Comparison of ENCODE assay signal across 8 mouse cellular contexts in the genomic region with DNA sequence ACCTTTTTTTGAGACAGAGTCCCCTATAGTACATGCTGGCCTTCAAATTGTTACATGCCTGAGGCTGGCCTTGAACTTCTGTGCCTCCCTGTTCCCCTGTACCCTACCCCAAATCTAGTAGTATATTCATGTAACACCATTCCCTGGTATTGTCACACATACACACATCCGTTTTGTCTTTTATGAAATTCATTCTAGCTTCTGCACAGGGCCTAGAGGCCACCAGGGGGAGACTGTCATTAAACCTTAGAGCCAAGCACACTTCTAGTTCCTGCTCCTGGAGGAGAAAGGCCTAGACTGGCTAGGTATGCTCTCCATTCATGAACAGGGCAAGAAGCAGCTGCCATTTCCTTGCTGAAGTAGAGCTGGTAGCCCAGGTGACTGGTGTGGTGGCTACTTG. TPM values are rescaled to one million over a fixed set of nuclear protein-coding genes. Genes with fewer than 3 reads are reported as not detected.
DNase-seq lines count a peak whose midpoint lies in the region; ATAC-seq and TF ChIP-seq lines count a peak whose summit lies in the region.

No protein-coding gene starts in this region.

- H3K4me1 ChIP-seq in bone marrow, adult 2 months (ENCODE audit: control insufficient read depth, insufficient read depth, low read length), result no peaks in the 10 kb centered on the region

- DNase-seq in heart, postnatal 10 days, result peak; percentile 15 to 28
- no peak for DNase-seq in heart, postnatal 25 days (ENCODE audit: low spot score)
- DNase-seq in CD4-positive helper T cell, adult 2 months (ENCODE audit: low read depth, low spot score), result peak; percentile 43
- DNase-seq in lung, postnatal 25 days (ENCODE audit: low spot score), result peak; percentile 4
- no peak for DNase-seq in Muller cell, postnatal 12 days (ENCODE audit: inconsistent ontology term)
- no peak for DNase-seq in layer of hippocampus, adult 9-11 months

- TF ChIP-seq POLR2A in bone marrow, adult 2 months (IDR thresholded peaks at IDR 0.05; ENCODE audit: borderline replicate concordance, control insufficient read depth, low read depth, low read length), result no peak

- H3K4me3 ChIP-seq in bone marrow, adult 2 months (replicated peaks; ENCODE audit: control insufficient read depth, low read depth, low read length), result no peak overlapping the region

- WGBS in bone marrow, adult 2 months, result 36% methylated on average over 1 of the region's 1 CpGs

- intact Hi-C loops in heart, postnatal 10 days (cut with DNase I), result no loop called here
- intact Hi-C loops in heart, postnatal 25 days (cut with DNase I), result no loop called here

- peak; percentile 35 for TF ChIP-seq CTCF in bone marrow, adult 2 months (IDR thresholded peaks at IDR 0.05; ENCODE audit: control insufficient read depth, insufficient read depth, low read length)

- no peak; the same call in 1 of the 2 replicates for ATAC-seq in monocyte, adult 5-6 weeks (replicated peaks; ENCODE audit: insufficient number of reproducible peaks, low FRiP score, low TSS enrichment, poor library complexity, severe bottlenecking)

- no peak overlapping the region for H3K27ac ChIP-seq in bone marrow, adult 2 months (ENCODE audit: control insufficient read depth, insufficient read depth, low read depth, low read length, poor library complexity)

RNA-seq across cellular contexts. Expression of a gene that starts 27.0 kb away (rescaled TPM):
- 10 to 100 TPM; 91.0 to 91.5 TPM for total RNA-seq in heart, postnatal 10 days (2021)
- 10 to 100 TPM; 84.7 to 87.4 TPM for total RNA-seq in heart, postnatal 25 days (2021)
- 34.4 and 61.0 TPM in 2 replicates for polyA plus RNA-seq in bone marrow, adult 2 months (2011; ENCODE audit: insufficient read depth, insufficient read length, low replicate concordance, missing spikeins)
- 79.8 to 93.6 TPM (median 87.8 TPM) in 3 replicates for total RNA-seq in monocyte, adult 5-6 weeks (2017)

RNA-seq across cellular contexts. Expression of a gene that starts 35.8 kb away (rescaled TPM):
- total RNA-seq in heart, postnatal 10 days (2021), result 10 to 100 TPM; 75.6 to 78.1 TPM
- 10 to 100 TPM; 65.1 to 72.6 TPM for total RNA-seq in heart, postnatal 25 days (2021)
- polyA plus RNA-seq in bone marrow, adult 2 months (2011; ENCODE audit: insufficient read depth, insufficient read length, low replicate concordance, missing spikeins), result 11.1 and 14.0 TPM in 2 replicates
- total RNA-seq in monocyte, adult 5-6 weeks (2017), result 18.5 to 57.1 TPM (median 24.2 TPM) in 3 replicates

RNA-seq across cellular contexts. Expression of a gene that starts 41.5 kb away (rescaled TPM):
- total RNA-seq in heart, postnatal 10 days (2021), result 10 to 100 TPM; 26.7 to 31.8 TPM
- 10 to 100 TPM; 25.3 to 28.0 TPM for total RNA-seq in heart, postnatal 25 days (2021)
- polyA plus RNA-seq in bone marrow, adult 2 months (2011; ENCODE audit: insufficient read depth, insufficient read length, low replicate concordance, missing spikeins), result 10.7 and 25.7 TPM in 2 replicates
- 34.1 to 46.2 TPM (median 42.8 TPM) in 3 replicates for total RNA-seq in monocyte, adult 5-6 weeks (2017)

Comparison
In these comparisons a context has a peak if more than half of its experiments do, and no peak if none do; other contexts are left out.
1. DNase-seq: peak in heart, postnatal 10 days (2 of 2), CD4-positive helper T cell, adult 2 months (single experiment) and lung, postnatal 25 days (single experiment); none in heart, postnatal 25 days (single experiment), Muller cell, postnatal 12 days (single experiment) and layer of hippocampus, adult 9-11 months (single experiment).